Mouse (Mus musculus): ENCODE data around the gene Trim31. TPM values are rescaled to one million over a fixed set of nuclear protein-coding genes. Genes with fewer than 3 reads are reported as not detected.

The Trim31 gene
- polyA plus RNA-seq, 1 experiment from 2014 or later, result not detected

- Histone ChIP-seq H3K4me1 (ENCODE audit: control insufficient read depth, insufficient read depth, low read length) (no peaks in the 10 kb centered on the region), H3K9ac (replicated peaks; ENCODE audit: low read length) (no peak overlapping the region), H3K4me2 (ENCODE audit: low read depth, low read length) (no peak overlapping the region), H3K4me3 (ENCODE audit: low read depth, low read length) (no peak overlapping the region), H3K27ac (replicated peaks; ENCODE audit: low read depth, low read length) (no peak overlapping the region), H3K36me3 (replicated peaks; ENCODE audit: control insufficient read depth, insufficient read depth, low read depth, low read length) (no peaks in the 10 kb centered on the region), H3K27me3 (ENCODE audit: control insufficient read depth, insufficient read depth, low read length) (no peaks in the 10 kb centered on the region), H3K9me3 (replicated peaks; ENCODE audit: control insufficient read depth, low read length) (no peaks in the 10 kb centered on the region)
- WGBS, result 90% methylated on average over 5 of the region's 5 CpGs
- DNase-seq (ENCODE audit: low spot score), result no peak
- no peak for ATAC-seq (replicated peaks; ENCODE audit: insufficient number of reproducible peaks, low FRiP score, low TSS enrichment, low read depth)
Measured at GRCm38 (mm10) chr17:36900001-36900400, 2.1 kb downstream of the Trim31 start.

GRCm38 (mm10) chr17:36900691-36901090 lies 2.8 kb downstream of the Trim31 start:
- no peak overlapping the region for H3K4me2 ChIP-seq (ENCODE audit: low read depth, low read length)
- no peaks in the 10 kb centered on the region for H3K36me3 ChIP-seq (replicated peaks; ENCODE audit: control insufficient read depth, insufficient read depth, low read depth, low read length)
- no peaks in the 10 kb centered on the region for H3K9me3 ChIP-seq (replicated peaks; ENCODE audit: control insufficient read depth, low read length)
- no peaks in the 10 kb centered on the region for H3K4me1 ChIP-seq (ENCODE audit: control insufficient read depth, insufficient read depth, low read length)
- WGBS, result 35% methylated on average over 1 of the region's 1 CpGs
- no peak overlapping the region for H3K9ac ChIP-seq (replicated peaks; ENCODE audit: low read length)
- no peak for ATAC-seq (replicated peaks; ENCODE audit: insufficient number of reproducible peaks, low FRiP score, low TSS enrichment, low read depth)
- H3K27ac ChIP-seq (replicated peaks; ENCODE audit: low read depth, low read length), result no peak overlapping the region
- no peak overlapping the region for H3K4me3 ChIP-seq (ENCODE audit: low read depth, low read length)
- no peaks in the 10 kb centered on the region for H3K27me3 ChIP-seq (ENCODE audit: control insufficient read depth, insufficient read depth, low read length)
- DNase-seq (ENCODE audit: low spot score), result no peak

GRCm38 (mm10) chr17:36903651-36904050 lies 5.7 kb downstream of the Trim31 start:
- Histone ChIP-seq H3K27ac (replicated peaks; ENCODE audit: low read depth, low read length) (no peak overlapping the region), H3K36me3 (replicated peaks; ENCODE audit: control insufficient read depth, insufficient read depth, low read depth, low read length) (no peaks in the 10 kb centered on the region), H3K9ac (replicated peaks; ENCODE audit: low read length) (no peak overlapping the region), H3K9me3 (replicated peaks; ENCODE audit: control insufficient read depth, low read length) (no peaks in the 10 kb centered on the region), H3K4me1 (ENCODE audit: control insufficient read depth, insufficient read depth, low read length) (no peaks in the 10 kb centered on the region), H3K4me2 (ENCODE audit: low read depth, low read length) (no peak overlapping the region), H3K27me3 (ENCODE audit: control insufficient read depth, insufficient read depth, low read length) (no peaks in the 10 kb centered on the region), H3K4me3 (ENCODE audit: low read depth, low read length) (no peak overlapping the region)
- WGBS, result 70% methylated on average over 3 of the region's 3 CpGs
- no peak for ATAC-seq (replicated peaks; ENCODE audit: insufficient number of reproducible peaks, low FRiP score, low TSS enrichment, low read depth)
- no peak for DNase-seq (ENCODE audit: low spot score)

GRCm38 (mm10) chr17:36908235-36908634 lies 10.3 kb downstream of the Trim31 start:
- Histone ChIP-seq H3K9me3 (replicated peaks; ENCODE audit: control insufficient read depth, low read length) (no peaks in the 10 kb centered on the region), H3K27me3 (ENCODE audit: control insufficient read depth, insufficient read depth, low read length) (no peaks in the 10 kb centered on the region), H3K4me2 (ENCODE audit: low read depth, low read length) (no peak overlapping the region), H3K9ac (replicated peaks; ENCODE audit: low read length) (no peak overlapping the region), H3K4me3 (ENCODE audit: low read depth, low read length) (no peak overlapping the region), H3K4me1 (ENCODE audit: control insufficient read depth, insufficient read depth, low read length) (no peaks in the 10 kb centered on the region), H3K36me3 (replicated peaks; ENCODE audit: control insufficient read depth, insufficient read depth, low read depth, low read length) (no peaks in the 10 kb centered on the region), H3K27ac (replicated peaks; ENCODE audit: low read depth, low read length) (no peak overlapping the region)
- WGBS, result 42% methylated on average over 1 of the region's 1 CpGs
- no peak for ATAC-seq (replicated peaks; ENCODE audit: insufficient number of reproducible peaks, low FRiP score, low TSS enrichment, low read depth)
- peak; percentile 11 for DNase-seq (ENCODE audit: low spot score)

GRCm38 (mm10) chr17:36909802-36910201 lies 11.9 kb downstream of the Trim31 start:
- ATAC-seq (replicated peaks; ENCODE audit: insufficient number of reproducible peaks, low FRiP score, low TSS enrichment, low read depth) (no peak), DNase-seq (ENCODE audit: low spot score) (no peak)
- no peak overlapping the region for H3K4me3 ChIP-seq (ENCODE audit: low read depth, low read length)
- no peaks in the 10 kb centered on the region for H3K9me3 ChIP-seq (replicated peaks; ENCODE audit: control insufficient read depth, low read length)
- H3K27ac ChIP-seq (replicated peaks; ENCODE audit: low read depth, low read length), result no peak overlapping the region
- H3K9ac ChIP-seq (replicated peaks; ENCODE audit: low read length), result no peak overlapping the region
- H3K27me3 ChIP-seq (ENCODE audit: control insufficient read depth, insufficient read depth, low read length), result no peaks in the 10 kb centered on the region
- H3K4me1 ChIP-seq (ENCODE audit: control insufficient read depth, insufficient read depth, low read length), result no peaks in the 10 kb centered on the region
- no peak overlapping the region; the same call in 1 of the 2 replicates for H3K4me2 ChIP-seq (ENCODE audit: low read depth, low read length)
- H3K36me3 ChIP-seq (replicated peaks; ENCODE audit: control insufficient read depth, insufficient read depth, low read depth, low read length), result no peaks in the 10 kb centered on the region
- WGBS, result 54% methylated on average over 4 of the region's 4 CpGs

GRCm38 (mm10) chr17:36912031-36912430 lies 14.1 kb downstream of the Trim31 start:
- no peak overlapping the region for H3K4me3 ChIP-seq (ENCODE audit: low read depth, low read length)
- no peaks in the 10 kb centered on the region for H3K36me3 ChIP-seq (replicated peaks; ENCODE audit: control insufficient read depth, insufficient read depth, low read depth, low read length)
- WGBS, result 53% methylated on average over 2 of the region's 2 CpGs
- H3K9ac ChIP-seq (replicated peaks; ENCODE audit: low read length), result no peak overlapping the region
- no peak overlapping the region for H3K4me2 ChIP-seq (ENCODE audit: low read depth, low read length)
- no peaks in the 10 kb centered on the region for H3K4me1 ChIP-seq (ENCODE audit: control insufficient read depth, insufficient read depth, low read length)
- DNase-seq (ENCODE audit: low spot score) (no peak), ATAC-seq (replicated peaks; ENCODE audit: insufficient number of reproducible peaks, low FRiP score, low TSS enrichment, low read depth) (no peak)
- H3K27ac ChIP-seq (replicated peaks; ENCODE audit: low read depth, low read length), result no peak overlapping the region
- no peaks in the 10 kb centered on the region for H3K27me3 ChIP-seq (ENCODE audit: control insufficient read depth, insufficient read depth, low read length)
- no peaks in the 10 kb centered on the region for H3K9me3 ChIP-seq (replicated peaks; ENCODE audit: control insufficient read depth, low read length)

- H3K27ac ChIP-seq (replicated peaks; ENCODE audit: low read depth, low read length), result no peak overlapping the region
- no peaks in the 10 kb centered on the region for H3K4me1 ChIP-seq (ENCODE audit: control insufficient read depth, insufficient read depth, low read length)
- DNase-seq (ENCODE audit: low spot score) (peak; percentile 85), ATAC-seq (replicated peaks; ENCODE audit: insufficient number of reproducible peaks, low FRiP score, low TSS enrichment, low read depth) (no peak)
- no peak overlapping the region for H3K4me3 ChIP-seq (ENCODE audit: low read depth, low read length)
- no peak overlapping the region for H3K9ac ChIP-seq (replicated peaks; ENCODE audit: low read length)
- H3K36me3 ChIP-seq (replicated peaks; ENCODE audit: control insufficient read depth, insufficient read depth, low read depth, low read length), result no peaks in the 10 kb centered on the region
- H3K9me3 ChIP-seq (replicated peaks; ENCODE audit: control insufficient read depth, low read length), result no peaks in the 10 kb centered on the region
- H3K4me2 ChIP-seq (ENCODE audit: low read depth, low read length), result no peak overlapping the region
- WGBS, result 15% methylated on average over 2 of the region's 2 CpGs
- no peaks in the 10 kb centered on the region for H3K27me3 ChIP-seq (ENCODE audit: control insufficient read depth, insufficient read depth, low read length)
Measured at GRCm38 (mm10) chr17:36914108-36914507, 16.2 kb downstream of the Trim31 start.

- no peak overlapping the region for H3K27ac ChIP-seq (replicated peaks; ENCODE audit: low read depth, low read length)
- no peaks in the 10 kb centered on the region for H3K9me3 ChIP-seq (replicated peaks; ENCODE audit: control insufficient read depth, low read length)
- peak; percentile 70 for DNase-seq (ENCODE audit: low spot score)
- 13% methylated on average over 9 of the region's 9 CpGs for WGBS
- H3K36me3 ChIP-seq (replicated peaks; ENCODE audit: control insufficient read depth, insufficient read depth, low read depth, low read length), result no peaks in the 10 kb centered on the region
- no peak overlapping the region for H3K4me3 ChIP-seq (ENCODE audit: low read depth, low read length)
- ATAC-seq (replicated peaks; ENCODE audit: insufficient number of reproducible peaks, low FRiP score, low TSS enrichment, low read depth), result no peak
- H3K4me1 ChIP-seq (ENCODE audit: control insufficient read depth, insufficient read depth, low read length), result no peaks in the 10 kb centered on the region
- H3K27me3 ChIP-seq (ENCODE audit: control insufficient read depth, insufficient read depth, low read length), result no peaks in the 10 kb centered on the region
- no peak overlapping the region for H3K4me2 ChIP-seq (ENCODE audit: low read depth, low read length)
- no peak overlapping the region for H3K9ac ChIP-seq (replicated peaks; ENCODE audit: low read length)
Measured at GRCm38 (mm10) chr17:36915076-36915475, 17.2 kb downstream of the Trim31 start.
